Mouse (Mus musculus): ENCODE results near the gene Nxph4. TPM values are rescaled to one million over a fixed set of nuclear protein-coding genes. Genes with fewer than 3 reads are reported as not detected.
A peak's percentile ranks its signal among the peaks of the same experiment; 100 is the strongest.

Nxph4 gene
- polyA plus RNA-seq, 1 experiment from 2014 or later = 102 TPM

DNA sequence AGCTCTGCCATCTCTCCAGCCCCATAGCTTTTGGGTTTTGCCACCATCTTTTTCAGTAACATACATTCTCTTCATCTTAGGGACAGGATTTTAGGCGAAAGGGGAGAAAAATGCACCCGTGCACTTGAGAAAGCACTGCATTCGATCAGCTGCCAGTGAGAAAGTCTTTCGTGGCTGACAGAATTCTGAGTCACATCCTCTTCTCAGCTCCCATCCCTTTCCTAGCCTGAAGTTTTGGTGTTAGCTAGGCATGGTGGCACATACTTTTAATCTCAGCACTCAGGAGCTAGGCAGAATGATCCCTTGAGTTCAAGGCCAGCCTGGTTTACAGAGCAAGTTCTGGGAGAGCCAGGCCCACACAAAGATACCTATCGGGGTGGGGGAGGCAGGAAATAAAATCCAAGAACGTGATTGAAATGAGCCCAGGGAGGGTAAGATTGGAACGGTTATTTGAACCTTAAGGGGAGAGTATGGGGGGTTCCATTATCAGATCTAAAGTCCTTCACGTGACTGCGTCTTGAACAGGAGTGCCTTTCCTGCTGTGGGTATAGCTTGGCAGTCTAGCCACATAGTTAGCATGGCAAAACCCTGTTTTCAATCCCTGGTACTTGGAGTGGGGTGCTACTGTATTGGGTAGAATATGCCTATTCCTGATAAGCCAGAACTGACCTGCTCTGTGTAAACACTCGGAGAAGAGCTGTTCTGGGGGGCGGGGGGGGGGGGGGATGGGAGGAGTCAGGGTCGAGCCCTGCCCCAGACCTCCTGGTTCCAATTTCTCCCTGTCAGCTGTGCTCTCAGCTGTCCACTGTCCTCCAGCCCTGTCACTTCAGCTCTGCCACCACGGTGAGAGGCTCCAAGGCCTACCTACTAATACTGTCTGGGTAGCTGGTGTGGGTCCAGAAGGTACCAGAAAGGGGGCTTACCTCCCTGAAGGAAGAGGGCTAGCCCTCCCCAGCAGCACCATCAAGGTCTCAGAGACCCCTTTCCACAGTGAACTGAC lies 33.2 kb downstream of the Nxph4 start, which contains the start of gene Stac3:
Gene Stac3 (plus strand): TSS at position 793 of the 1,000 bp plus-strand sequence.
- Histone ChIP-seq H3K27me3 (replicated peaks) (0 out of 2 replicates have a peak, but pooled peaks cover 3% of the 10 kb centered on the region), H3K36me3 (peaks cover 44% of the 10 kb centered on the region), H3K4me1 (no peaks in the 10 kb centered on the region), H3K4me3 (replicated peaks) (no peak within 1 kb of the TSS), H3K27ac (replicated peaks) (no peak within 1 kb of the TSS), H3K4me2 (no peak within 1 kb of the TSS), H3K9ac (replicated peaks) (no peak within 1 kb of the TSS), H3K9me3 (replicated peaks) (no peaks in the 10 kb centered on the region)
- WGBS = 77% methylated on average over 13 of the region's 13 CpGs
- ATAC-seq (ENCODE audit: low FRiP score) = no peak

GRCm38 (mm10) chr10:127500042-127500441 lies 34.3 kb downstream of the Nxph4 start:
- Histone ChIP-seq H3K27me3 (replicated peaks) (no peaks in the 10 kb centered on the region), H3K9me3 (replicated peaks) (no peaks in the 10 kb centered on the region), H3K27ac (replicated peaks) (no peak overlapping the region), H3K4me1 (no peaks in the 10 kb centered on the region), H3K4me2 (no peak overlapping the region), H3K4me3 (replicated peaks) (no peak overlapping the region), H3K36me3 (peaks cover 54% of the 10 kb centered on the region), H3K9ac (replicated peaks) (no peak overlapping the region)
- no peak for ATAC-seq (ENCODE audit: low FRiP score)
- 86% methylated on average over 4 of the region's 4 CpGs for WGBS

GRCm38 (mm10) chr10:127499516-127499915 lies 34.8 kb downstream of the Nxph4 start:
- 65% methylated on average over 5 of the region's 5 CpGs for WGBS
- peaks cover 59% of the 10 kb centered on the region for H3K36me3 ChIP-seq
- ATAC-seq (ENCODE audit: low FRiP score) = no peak

DNA sequence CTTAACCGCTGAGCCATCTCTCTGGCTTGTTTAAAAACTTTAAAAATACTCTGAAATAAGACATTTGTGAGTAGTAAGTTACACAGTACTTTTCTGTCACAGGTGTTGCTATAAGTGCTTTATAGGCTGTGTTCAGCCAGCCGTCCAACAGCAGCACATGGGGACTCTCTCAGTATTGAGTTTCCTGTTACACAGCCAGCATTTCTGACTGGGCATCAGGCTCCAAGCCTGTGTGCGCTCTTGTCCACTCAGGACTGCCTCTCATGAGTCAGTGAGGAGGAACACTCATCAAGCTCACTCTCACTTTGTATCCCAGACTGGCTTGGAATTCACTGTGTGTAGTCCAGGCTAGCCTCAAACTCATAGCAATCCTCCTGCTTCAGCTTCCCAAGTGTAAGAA lies 38.2 kb downstream of the Nxph4 start:
- WGBS = 91% methylated on average over 3 of the region's 3 CpGs

More at GRCm38 (mm10) chr10:127499516-127499915, 34.8 kb downstream of the Nxph4 start:
- no peak overlapping the region for H3K4me2 ChIP-seq
- no peak overlapping the region for H3K4me3 ChIP-seq (replicated peaks)
- no peak overlapping the region for H3K27ac ChIP-seq (replicated peaks)
- H3K9ac ChIP-seq (replicated peaks) = no peak overlapping the region
- H3K9me3 ChIP-seq (replicated peaks) = no peaks in the 10 kb centered on the region
- no peaks in the 10 kb centered on the region for H3K27me3 ChIP-seq (replicated peaks)
- H3K4me1 ChIP-seq = no peaks in the 10 kb centered on the region

DNA sequence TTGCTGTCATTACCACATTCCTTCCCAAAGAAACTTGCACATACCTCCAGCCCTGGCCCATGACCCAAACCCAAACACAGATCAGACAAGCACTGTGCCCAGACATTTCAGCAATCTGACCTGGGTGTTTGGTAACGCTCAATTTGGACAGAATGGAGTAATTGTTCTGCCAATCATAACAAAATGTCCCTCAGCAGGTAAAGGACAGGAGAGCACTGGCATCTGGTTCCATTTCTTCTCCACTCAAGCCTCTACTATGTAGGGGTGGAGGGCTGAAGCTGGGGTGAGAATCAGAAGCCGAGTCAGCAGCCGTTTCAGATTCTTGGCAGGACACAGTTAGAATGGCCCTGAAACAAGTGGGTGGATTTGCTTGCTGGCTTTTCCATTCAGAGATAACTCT lies 42.2 kb downstream of the Nxph4 start:
- Histone ChIP-seq H3K9me3 (replicated peaks) (no peaks in the 10 kb centered on the region), H3K4me2 (no peak overlapping the region), H3K4me1 (peaks cover 33% of the 10 kb centered on the region), H3K27me3 (replicated peaks) (no peaks in the 10 kb centered on the region), H3K9ac (replicated peaks) (no peak overlapping the region), H3K36me3 (peaks cover 67% of the 10 kb centered on the region), H3K27ac (replicated peaks) (no peak overlapping the region), H3K4me3 (replicated peaks) (no peak overlapping the region)
- ATAC-seq (ENCODE audit: low FRiP score) = no peak
- WGBS = 86% methylated on average over 3 of the region's 3 CpGs

More for the DNA sequence above, 38.2 kb downstream of the Nxph4 start:
- ATAC-seq (ENCODE audit: low FRiP score) = no peak
- peaks cover 81% of the 10 kb centered on the region for H3K36me3 ChIP-seq
- no peaks in the 10 kb centered on the region for H3K9me3 ChIP-seq (replicated peaks)
- H3K4me3 ChIP-seq (replicated peaks) = no peak overlapping the region
- H3K9ac ChIP-seq (replicated peaks) = no peak overlapping the region
- no peaks in the 10 kb centered on the region for H3K27me3 ChIP-seq (replicated peaks)
- no peak overlapping the region for H3K27ac ChIP-seq (replicated peaks)
- H3K4me2 ChIP-seq = no peak overlapping the region
- H3K4me1 ChIP-seq = peaks cover under 1% of the 10 kb centered on the region; the same call in 1 of the 2 replicates

DNA sequence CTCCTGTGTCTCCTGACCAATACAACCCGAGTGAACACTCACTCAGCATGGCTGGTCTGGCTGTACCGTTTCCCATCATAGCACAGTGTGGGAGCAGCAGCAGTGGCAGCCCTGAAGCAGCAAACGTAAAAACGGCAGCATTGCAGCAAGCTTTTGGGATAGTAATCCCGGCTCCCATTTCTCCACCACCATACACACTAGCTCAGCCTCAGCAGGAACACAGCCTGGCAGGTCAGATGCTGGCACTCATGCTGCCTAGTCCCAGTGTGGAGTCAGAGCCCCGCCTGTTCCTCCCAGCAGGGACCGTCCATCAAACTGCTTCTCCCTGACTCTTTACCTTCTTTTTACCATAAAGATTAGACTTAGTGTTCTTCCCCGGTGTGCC lies 43.2 kb downstream of the Nxph4 start:
- Histone ChIP-seq H3K4me2 (no peak overlapping the region), H3K4me3 (replicated peaks) (no peak overlapping the region), H3K9ac (replicated peaks) (0 out of 2 replicates have a peak overlapping the region, but pooled peaks have one; percentile 10), H3K27ac (replicated peaks) (peak overlapping the region; percentile 69), H3K36me3 (peaks cover 65% of the 10 kb centered on the region), H3K4me1 (peaks cover 33% of the 10 kb centered on the region), H3K27me3 (replicated peaks) (no peaks in the 10 kb centered on the region), H3K9me3 (replicated peaks) (no peaks in the 10 kb centered on the region)
- 0 out of 2 replicates have a peak, but pooled peaks have one; percentile 23 for ATAC-seq (ENCODE audit: low FRiP score)
- 50% methylated on average over 8 of the region's 8 CpGs for WGBS

DNA sequence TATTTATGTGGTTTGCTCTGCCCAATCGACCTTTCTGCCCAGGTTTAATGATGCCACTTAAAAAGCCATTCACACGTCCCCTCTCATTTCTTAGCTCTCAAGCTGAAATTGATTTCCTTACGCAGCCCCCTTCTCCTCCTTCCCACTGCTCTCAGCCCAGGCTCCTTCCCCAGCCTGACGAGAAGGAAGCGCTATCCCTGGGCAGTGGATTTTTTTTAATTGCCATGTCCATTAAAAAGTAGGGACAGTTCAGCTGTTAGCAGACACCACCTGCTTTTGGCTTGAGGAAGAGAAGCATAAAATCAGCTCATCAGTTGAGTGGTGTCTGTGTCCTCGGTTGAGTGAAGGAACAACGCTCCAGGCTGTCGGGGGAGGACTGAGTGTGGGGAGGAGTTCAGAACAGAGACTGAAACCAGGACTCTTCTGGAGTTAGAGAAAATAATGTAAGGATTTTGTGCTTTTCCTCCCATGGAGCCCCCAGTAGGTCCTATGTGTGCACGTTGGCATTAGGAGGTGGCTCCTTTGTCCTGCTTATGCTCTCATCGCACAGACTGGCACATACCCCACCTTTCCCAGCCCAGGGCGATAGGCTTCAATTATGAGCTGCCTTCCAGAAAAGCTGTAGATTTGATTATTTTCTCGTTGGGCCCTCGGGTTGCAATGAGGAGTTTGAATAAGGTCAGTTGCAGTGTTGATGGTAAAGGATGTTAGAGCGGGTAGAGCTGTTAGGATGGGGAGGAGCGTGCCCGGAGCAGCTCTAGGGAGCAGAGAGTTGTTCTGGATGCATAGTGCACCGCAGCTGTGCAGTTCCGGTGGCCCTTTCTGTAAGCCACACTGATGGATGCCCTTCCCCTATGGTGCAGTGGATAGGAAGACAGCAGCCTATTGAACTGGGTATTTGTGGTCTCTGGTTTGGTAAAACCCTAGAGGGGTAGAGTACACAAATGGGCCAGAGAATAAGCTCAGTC lies 43.9 kb downstream of the Nxph4 start:
- 0 out of 2 replicates have a peak overlapping the region, but pooled peaks have one; percentile 10 for H3K9ac ChIP-seq (replicated peaks)
- no peak overlapping the region for H3K4me3 ChIP-seq (replicated peaks)
- H3K36me3 ChIP-seq = peaks cover 63% of the 10 kb centered on the region
- peak overlapping the region; percentile 69 for H3K27ac ChIP-seq (replicated peaks)
- peak; percentile 62; the same call in 1 of the 2 replicates for ATAC-seq (ENCODE audit: low FRiP score)
- no peaks in the 10 kb centered on the region for H3K9me3 ChIP-seq (replicated peaks)
- H3K4me2 ChIP-seq = no peak overlapping the region
- H3K27me3 ChIP-seq (replicated peaks) = no peaks in the 10 kb centered on the region
- WGBS = 55% methylated on average over 18 of the region's 18 CpGs
- H3K4me1 ChIP-seq = peaks cover 33% of the 10 kb centered on the region

DNA sequence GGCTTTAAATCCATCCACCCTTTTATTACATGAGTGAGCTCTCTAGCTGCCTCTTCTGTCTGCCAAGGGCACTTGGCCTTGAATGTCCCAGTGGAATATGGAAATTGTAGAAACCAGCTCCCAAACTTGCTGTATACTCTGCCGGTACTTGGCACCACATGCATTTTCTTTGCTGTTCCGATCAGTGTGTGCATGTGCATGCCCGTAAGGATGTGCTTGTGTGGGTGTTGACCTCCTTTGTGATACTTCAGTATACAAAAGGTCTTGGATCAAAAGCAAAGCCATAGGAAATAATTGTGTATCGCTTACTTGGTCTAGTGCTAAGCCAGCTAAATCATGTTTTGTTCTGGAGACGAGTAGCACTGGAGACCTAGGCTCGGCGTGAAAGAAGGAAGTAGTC lies 45.5 kb downstream of the Nxph4 start:
- Histone ChIP-seq H3K9ac (replicated peaks) (0 out of 2 replicates have a peak overlapping the region, but pooled peaks have one; percentile 7), H3K9me3 (replicated peaks) (no peaks in the 10 kb centered on the region), H3K27ac (replicated peaks) (no peak overlapping the region; the same call in 1 of the 2 replicates), H3K4me2 (no peak overlapping the region), H3K4me1 (peaks cover 33% of the 10 kb centered on the region), H3K36me3 (peaks cover 66% of the 10 kb centered on the region), H3K4me3 (replicated peaks) (no peak overlapping the region), H3K27me3 (replicated peaks) (no peaks in the 10 kb centered on the region)
- 75% methylated on average over 7 of the region's 7 CpGs for WGBS
- no peak for ATAC-seq (ENCODE audit: low FRiP score)

- H3K27ac ChIP-seq (replicated peaks) = no peak overlapping the region
- no peaks in the 10 kb centered on the region for H3K27me3 ChIP-seq (replicated peaks)
- H3K9ac ChIP-seq (replicated peaks) = no peak overlapping the region
- no peaks in the 10 kb centered on the region for H3K9me3 ChIP-seq (replicated peaks)
- H3K36me3 ChIP-seq = peaks cover 66% of the 10 kb centered on the region
- 89% methylated on average over 10 of the region's 10 CpGs for WGBS
- H3K4me1 ChIP-seq = peaks cover 23% of the 10 kb centered on the region
- no peak for ATAC-seq (ENCODE audit: low FRiP score)
- H3K4me3 ChIP-seq (replicated peaks) = no peak overlapping the region
- H3K4me2 ChIP-seq = no peak overlapping the region
These were observed 49.1 kb downstream of the Nxph4 start for GRCm38 (mm10) chr10:127485235-127485634.

GRCm38 (mm10) chr10:127480833-127481813 lies 53.2 kb downstream of the Nxph4 start:
- no peak overlapping the region for H3K9ac ChIP-seq (replicated peaks)
- no peak overlapping the region for H3K27ac ChIP-seq (replicated peaks)
- H3K4me1 ChIP-seq = no peaks in the 10 kb centered on the region
- H3K27me3 ChIP-seq (replicated peaks) = no peaks in the 10 kb centered on the region
- peaks cover 55% of the 10 kb centered on the region for H3K36me3 ChIP-seq
- WGBS = 87% methylated on average over 19 of the region's 19 CpGs
- no peak overlapping the region for H3K4me2 ChIP-seq
- no peak for ATAC-seq (ENCODE audit: low FRiP score)
- H3K9me3 ChIP-seq (replicated peaks) = no peaks in the 10 kb centered on the region
- no peak overlapping the region for H3K4me3 ChIP-seq (replicated peaks)

All from neural tube, embryonic 15.5 days (tissue).